Mouse (Mus musculus): ENCODE measurements at regions not wholly inside any gene's neighbourhood (a gene's known extent, or its start where the extent isn't known, plus 50 kb on each side); places are given as distances from the start of the nearest gene placed in this dataset.
A peak's percentile ranks its signal among the peaks of the same experiment; 100 is the strongest.

GRCm38 (mm10) chr3:149084861-149085598 lies 94.7 kb upstream of the Adgrl2 start:
- Histone ChIP-seq H3K27ac (peak overlapping the region; percentile 57), H3K4me1 (peaks cover 61% of the 10 kb centered on the region), H3K4me2 (no peak overlapping the region), H3K9me3 (no peaks in the 10 kb centered on the region), H3K36me3 (no peaks in the 10 kb centered on the region), H3K27me3 (no peaks in the 10 kb centered on the region), H3K4me3 (no peak overlapping the region), H3K9ac (no peak overlapping the region)
- WGBS = 42% methylated on average over 10 of the region's 10 CpGs
- ATAC-seq (ENCODE audit: borderline replicate concordance, extremely low read depth, low FRiP score, low TSS enrichment) = peak; percentile 54; the same call in 1 of the 2 replicates

GRCm38 (mm10) chr3:149083391-149083790 lies 93.0 kb upstream of the Adgrl2 start:
- no peaks in the 10 kb centered on the region for H3K27me3 ChIP-seq
- peak overlapping the region; percentile 14 for H3K4me3 ChIP-seq
- no peaks in the 10 kb centered on the region for H3K36me3 ChIP-seq
- H3K27ac ChIP-seq = peak overlapping the region; percentile 57
- no peak for ATAC-seq (ENCODE audit: borderline replicate concordance, extremely low read depth, low FRiP score, low TSS enrichment)
- H3K4me2 ChIP-seq = peak overlapping the region; percentile 39
- no peaks in the 10 kb centered on the region for H3K9me3 ChIP-seq
- H3K9ac ChIP-seq = no peak overlapping the region
- WGBS = 22% methylated on average over 11 of the region's 11 CpGs
- peaks cover 48% of the 10 kb centered on the region for H3K4me1 ChIP-seq

DNA sequence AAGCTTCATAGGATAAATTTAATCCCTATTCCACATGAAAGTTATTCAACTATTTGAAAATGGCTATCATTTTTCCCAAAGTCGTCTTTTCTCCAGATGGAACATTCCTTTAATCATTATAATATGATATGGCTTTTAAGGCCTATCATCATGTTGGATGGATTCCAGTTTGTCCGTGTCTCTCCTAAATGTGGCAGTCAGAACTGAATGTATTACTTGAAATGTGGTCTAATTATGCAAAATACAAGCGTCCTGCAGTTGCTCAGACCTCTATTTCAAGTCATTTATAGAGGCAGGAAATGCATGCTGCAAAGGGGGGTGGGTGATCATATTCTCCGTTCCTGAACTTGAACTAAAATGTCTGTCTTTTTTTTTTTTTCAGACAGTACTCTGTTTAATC lies 88.5 kb upstream of the Adgrl2 start:
- H3K9me3 ChIP-seq = no peaks in the 10 kb centered on the region
- no peak overlapping the region for H3K9ac ChIP-seq
- H3K4me1 ChIP-seq = peaks cover 26% of the 10 kb centered on the region
- no peak overlapping the region for H3K27ac ChIP-seq
- no peak for ATAC-seq (ENCODE audit: borderline replicate concordance, extremely low read depth, low FRiP score, low TSS enrichment)
- no peaks in the 10 kb centered on the region for H3K27me3 ChIP-seq
- no peak overlapping the region for H3K4me2 ChIP-seq
- no peaks in the 10 kb centered on the region for H3K36me3 ChIP-seq
- WGBS = 38% methylated on average over 4 of the region's 4 CpGs
- H3K4me3 ChIP-seq = no peak overlapping the region

DNA sequence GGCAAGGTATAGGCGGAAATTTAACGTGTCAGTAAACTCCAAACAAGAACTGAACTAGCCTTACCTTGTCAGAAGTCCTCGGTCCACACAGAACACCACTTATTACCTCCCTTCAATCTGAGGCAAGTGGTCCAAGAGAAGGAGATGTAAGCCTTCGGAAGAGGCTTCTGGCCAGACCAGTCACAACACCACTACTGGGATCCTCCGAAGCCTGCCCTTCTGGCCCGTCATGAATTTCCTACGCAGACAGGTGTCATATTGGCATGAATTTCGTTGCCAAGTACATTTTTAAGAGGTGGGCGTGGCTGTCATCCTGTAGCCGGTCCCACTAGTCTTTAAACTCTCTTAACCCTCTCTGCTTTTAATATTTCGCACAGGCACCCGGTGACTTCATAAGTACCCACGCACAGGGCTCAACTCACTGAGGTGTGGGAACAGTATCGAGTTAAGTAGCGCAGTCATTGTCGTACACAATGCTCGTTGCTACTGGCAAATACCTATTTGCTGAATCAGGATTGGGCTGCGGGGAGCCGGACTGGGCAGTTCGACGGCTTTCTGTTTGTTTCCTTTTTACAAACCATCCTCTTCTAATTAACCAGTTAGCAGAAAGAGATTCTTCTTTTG lies 86.7 kb upstream of the Adgrl2 start:
- 50% methylated on average over 21 of the region's 21 CpGs for WGBS
- peak; percentile 55; the same call in 1 of the 2 replicates for ATAC-seq (ENCODE audit: borderline replicate concordance, extremely low read depth, low FRiP score, low TSS enrichment)
- H3K36me3 ChIP-seq = no peaks in the 10 kb centered on the region

DNA sequence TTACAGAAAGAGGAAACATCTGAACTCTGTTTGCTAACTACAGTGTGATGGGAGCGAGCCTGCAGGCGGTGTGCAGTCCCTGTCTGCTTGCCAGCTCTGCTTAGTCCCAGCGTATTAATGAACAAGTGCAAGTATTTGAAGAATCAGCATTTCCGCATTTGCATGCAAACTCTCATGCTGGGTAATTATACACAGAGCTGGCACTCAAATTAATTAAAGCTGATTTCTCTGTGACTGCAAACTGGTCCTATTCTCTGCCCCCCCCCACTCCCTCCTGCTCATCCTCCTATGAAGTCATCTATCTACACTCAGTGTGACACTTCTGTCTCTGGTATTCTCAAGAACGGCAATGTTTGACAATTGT lies 85.1 kb upstream of the Adgrl2 start:
- Histone ChIP-seq H3K4me2 (peak overlapping the region; percentile 22), H3K27me3 (no peaks in the 10 kb centered on the region), H3K36me3 (no peaks in the 10 kb centered on the region), H3K27ac (no peak overlapping the region), H3K9ac (no peak overlapping the region), H3K4me1 (peaks cover 20% of the 10 kb centered on the region), H3K4me3 (no peak overlapping the region), H3K9me3 (no peaks in the 10 kb centered on the region)
- ATAC-seq (ENCODE audit: borderline replicate concordance, extremely low read depth, low FRiP score, low TSS enrichment) = no peak
- 39% methylated on average over 5 of the region's 5 CpGs for WGBS

More for the DNA sequence above, 86.7 kb upstream of the Adgrl2 start:
- peak overlapping the region; percentile 42 for H3K4me2 ChIP-seq
- peaks cover 18% of the 10 kb centered on the region for H3K4me1 ChIP-seq
- H3K9ac ChIP-seq = no peak overlapping the region
- no peaks in the 10 kb centered on the region for H3K9me3 ChIP-seq
- no peak overlapping the region for H3K27ac ChIP-seq
- peak overlapping the region; percentile 15; the same call in 1 of the 2 replicates for H3K4me3 ChIP-seq
- no peaks in the 10 kb centered on the region for H3K27me3 ChIP-seq

- peaks cover 26% of the 10 kb centered on the region for H3K4me1 ChIP-seq
- no peaks in the 10 kb centered on the region for H3K36me3 ChIP-seq
- H3K9ac ChIP-seq = no peak overlapping the region
- H3K4me3 ChIP-seq = no peak overlapping the region
- no peak overlapping the region for H3K27ac ChIP-seq
- peak overlapping the region; percentile 22 for H3K4me2 ChIP-seq
- WGBS = 57% methylated on average over 27 of the region's 27 CpGs
- no peaks in the 10 kb centered on the region for H3K9me3 ChIP-seq
- no peak for ATAC-seq (ENCODE audit: borderline replicate concordance, extremely low read depth, low FRiP score, low TSS enrichment)
- no peaks in the 10 kb centered on the region for H3K27me3 ChIP-seq
Measured at GRCm38 (mm10) chr3:149074658-149075487, 84.5 kb upstream of the Adgrl2 start.

- 54% methylated on average over 7 of the region's 7 CpGs for WGBS
- ATAC-seq (ENCODE audit: borderline replicate concordance, extremely low read depth, low FRiP score, low TSS enrichment) = no peak
Measured at GRCm38 (mm10) chr3:149070201-149070600, 79.8 kb upstream of the Adgrl2 start.

GRCm38 (mm10) chr3:149069436-149069835 lies 79.1 kb upstream of the Adgrl2 start:
- Histone ChIP-seq H3K9me3 (no peaks in the 10 kb centered on the region), H3K4me3 (no peak overlapping the region), H3K4me2 (no peak overlapping the region), H3K27me3 (no peaks in the 10 kb centered on the region), H3K4me1 (peaks cover 17% of the 10 kb centered on the region), H3K36me3 (no peaks in the 10 kb centered on the region), H3K9ac (no peak overlapping the region), H3K27ac (no peak overlapping the region)
- no peak for ATAC-seq (ENCODE audit: borderline replicate concordance, extremely low read depth, low FRiP score, low TSS enrichment)
- 69% methylated on average over 9 of the region's 9 CpGs for WGBS

More at GRCm38 (mm10) chr3:149070201-149070600, 79.8 kb upstream of the Adgrl2 start:
- H3K9me3 ChIP-seq = no peaks in the 10 kb centered on the region
- no peaks in the 10 kb centered on the region for H3K27me3 ChIP-seq
- no peak overlapping the region for H3K4me3 ChIP-seq
- H3K36me3 ChIP-seq = no peaks in the 10 kb centered on the region
- H3K27ac ChIP-seq = no peak overlapping the region
- H3K4me2 ChIP-seq = no peak overlapping the region
- peaks cover 25% of the 10 kb centered on the region for H3K4me1 ChIP-seq
- H3K9ac ChIP-seq = no peak overlapping the region

DNA sequence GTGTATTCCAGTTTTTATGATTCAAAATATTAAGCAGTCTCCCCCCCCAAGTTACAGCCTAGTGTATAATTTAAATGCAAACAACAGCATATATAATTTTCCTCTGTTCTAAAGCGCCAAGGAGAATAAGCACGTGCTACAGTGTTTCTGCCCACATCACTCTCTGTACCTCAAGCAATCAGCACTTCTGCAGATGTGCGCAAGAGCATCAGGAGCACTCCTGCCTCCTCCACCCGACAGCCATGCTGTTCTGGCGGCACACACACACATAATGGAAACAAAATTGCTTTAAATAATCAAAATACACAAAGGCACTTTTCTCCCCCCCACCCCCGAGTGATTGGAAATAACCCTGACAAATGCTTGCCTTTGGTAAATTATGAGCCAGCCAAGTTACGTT lies 78.5 kb upstream of the Adgrl2 start:
- WGBS = 57% methylated on average over 7 of the region's 7 CpGs

GRCm38 (mm10) chr3:149067758-149068157 lies 77.4 kb upstream of the Adgrl2 start:
- 50% methylated on average over 7 of the region's 7 CpGs for WGBS
- Histone ChIP-seq H3K9ac (no peak overlapping the region), H3K4me3 (no peak overlapping the region), H3K4me2 (no peak overlapping the region), H3K27ac (peak overlapping the region; percentile 54), H3K27me3 (no peaks in the 10 kb centered on the region), H3K9me3 (no peaks in the 10 kb centered on the region), H3K36me3 (no peaks in the 10 kb centered on the region), H3K4me1 (peaks cover 16% of the 10 kb centered on the region; the same call in 1 of the 2 replicates)
- ATAC-seq (ENCODE audit: borderline replicate concordance, extremely low read depth, low FRiP score, low TSS enrichment) = peak; percentile 35; the same call in 1 of the 2 replicates

More for the DNA sequence above, 78.5 kb upstream of the Adgrl2 start:
- no peaks in the 10 kb centered on the region for H3K36me3 ChIP-seq
- no peak overlapping the region for H3K4me3 ChIP-seq
- H3K9ac ChIP-seq = no peak overlapping the region
- no peaks in the 10 kb centered on the region for H3K27me3 ChIP-seq
- no peaks in the 10 kb centered on the region for H3K9me3 ChIP-seq
- H3K4me2 ChIP-seq = no peak overlapping the region
- ATAC-seq (ENCODE audit: borderline replicate concordance, extremely low read depth, low FRiP score, low TSS enrichment) = no peak
- peaks cover 16% of the 10 kb centered on the region; the same call in 1 of the 2 replicates for H3K4me1 ChIP-seq
- H3K27ac ChIP-seq = no peak overlapping the region

DNA sequence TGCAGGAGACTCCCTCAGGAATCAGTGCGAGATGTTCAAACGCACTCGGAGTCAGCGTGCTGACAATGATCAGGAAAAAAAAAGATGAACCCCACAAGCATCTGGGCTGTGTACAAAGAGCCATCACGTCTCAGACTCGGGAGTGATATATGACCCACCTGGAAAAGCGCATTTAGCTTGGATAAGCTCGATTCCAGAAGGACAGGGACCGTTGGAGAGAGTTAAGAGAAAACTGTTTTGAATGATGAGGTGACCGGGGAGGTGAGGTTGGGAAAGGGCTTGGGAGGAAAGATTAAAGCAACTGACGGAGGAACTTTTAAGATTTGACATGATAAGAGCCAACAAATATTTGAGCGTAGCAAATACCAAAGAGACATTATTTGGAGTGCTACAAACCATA lies 64.7 kb upstream of the Adgrl2 start:
- Histone ChIP-seq H3K27ac (no peak overlapping the region), H3K4me2 (no peak overlapping the region), H3K27me3 (no peaks in the 10 kb centered on the region), H3K36me3 (no peaks in the 10 kb centered on the region), H3K9me3 (no peaks in the 10 kb centered on the region), H3K9ac (no peak overlapping the region), H3K4me1 (0 out of 2 replicates have a peak, but pooled peaks cover 6% of the 10 kb centered on the region), H3K4me3 (no peak overlapping the region)
- ATAC-seq (ENCODE audit: borderline replicate concordance, extremely low read depth, low FRiP score, low TSS enrichment) = no peak
- 19% methylated on average over 12 of the region's 12 CpGs for WGBS

Data from lung, embryonic 15.5 days (tissue).